Mouse (Mus musculus) heart, postnatal 0 days (tissue): Measurements from ENCODE around the gene Ppa1. TPM values are rescaled to one million over a fixed set of nuclear protein-coding genes. Genes with fewer than 3 reads are reported as not detected.

Experiments used
- ATAC-seq: fragments of 200-750 bp; cut with Nextera tagmentation; 2 replicates; pipeline ENCODE4 v1.8.0; 2017; ENCODE audit warnings: low read depth, moderate number of reproducible peaks, moderate library complexity; ENCODE audit not compliant: insufficient read depth
- DNase-seq: peaks from one replicate; pipeline ENCODE4 v3.0.0-alpha.2; 2016; ENCODE audit warnings: low spot score
- H3K27ac ChIP-seq: fragments of 300-500 bp; sonication (generic); 2 replicates; pipeline ENCODE4 v1.5.1; 2014; ENCODE audit warnings: low read depth, mild to moderate bottlenecking
- H3K27me3 ChIP-seq: fragments of 300-500 bp; sonication (generic); 2 replicates; pipeline ENCODE4 v1.6.1; 2014; ENCODE audit warnings: low read length, mixed read lengths; ENCODE audit not compliant: control insufficient read depth, insufficient read depth
- H3K36me3 ChIP-seq: fragments of 300-500 bp; sonication (generic); replicated peaks from 2 replicates; pipeline ENCODE4 v1.6.1; 2014; ENCODE audit warnings: low read length, mixed read lengths; ENCODE audit not compliant: control insufficient read depth, insufficient read depth
- H3K4me1 ChIP-seq: fragments of 300-500 bp; sonication (generic); 2 replicates; pipeline ENCODE4 v1.6.1; 2014; ENCODE audit warnings: antibody characterized with exemption; ENCODE audit not compliant: control insufficient read depth, insufficient read depth
- H3K4me2 ChIP-seq: fragments of 300-500 bp; sonication (generic); 2 replicates; pipeline ENCODE4 v1.6.1; 2014; ENCODE audit warnings: low read depth, mild to moderate bottlenecking, low read length, moderate library complexity
- H3K4me3 ChIP-seq: fragments of 300-500 bp; sonication (generic); 2 replicates; pipeline ENCODE4 v1.5.1; 2014; ENCODE audit warnings: low read depth, low read length
- H3K9ac ChIP-seq: fragments of 300-500 bp; sonication (generic); replicated peaks from 2 replicates; pipeline ENCODE4 v1.6.1; 2014; ENCODE audit warnings: low read depth, low read length, mixed read lengths
- H3K9me3 ChIP-seq: fragments of 300-500 bp; sonication (generic); replicated peaks from 2 replicates; pipeline ENCODE4 v1.6.1; 2016; ENCODE audit warnings: low read length; ENCODE audit not compliant: control insufficient read depth
- CTCF ChIP-seq: IDR thresholded peaks from 2 replicates; pipeline ENCODE4 v1.5.1; 2016; ENCODE audit warnings: antibody characterized with exemption, control low read depth, low read depth
- EP300 ChIP-seq: IDR thresholded peaks from 2 replicates; pipeline ENCODE4 v1.6.1; 2016; ENCODE audit warnings: antibody characterized with exemption, low read depth
- WGBS: fragments of 180-500 bp; shearing (Covaris S2); extraction: QIAGEN DNeasy Blood & Tissue Kit; methylation state at CpG from one replicate; pipeline ENCODE4 v1.1.7; 2014; 5-methylcytosine and 5-hydroxymethylcytosine counted together
- polyA plus RNA-seq: library from polyadenylated mRNA; unstranded; fragments of >200 nt; fragmentation: Nextera tagmentation; extraction: Ambion mirVana; gene quantifications from 2 replicates; pipeline ENCODE4 v1.2.1, GENCODE M21; 2015
- total RNA-seq: library from RNA; depleted of rRNA; stranded (reverse); fragments of >200 nt; gene quantifications from 2 replicates; pipeline ENCODE4 v1.2.3, GENCODE M21; 2014; ENCODE audit warnings: low replicate concordance

The Ppa1 gene
- total and polyA plus RNA-seq, 2 experiments from 2014 or later, result 35.5 to 53.0 TPM

DNA sequence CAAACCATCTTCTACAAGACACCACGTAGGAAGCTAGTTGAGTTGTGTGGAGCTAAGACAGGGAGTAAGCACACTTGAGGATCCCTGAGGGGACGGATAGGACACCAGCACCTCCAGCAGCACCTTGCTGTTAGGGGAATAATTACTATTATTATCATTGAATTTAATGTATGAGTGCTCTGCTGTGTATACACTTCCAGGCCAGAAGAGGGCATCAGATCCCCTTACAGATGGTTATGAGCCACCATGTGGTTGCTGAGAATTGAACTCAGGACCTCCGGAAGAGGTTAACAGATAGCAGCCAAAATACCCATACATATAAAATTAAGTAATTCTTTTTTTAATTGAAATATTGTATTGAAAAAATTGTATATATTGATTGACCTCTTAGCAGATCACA is 22.4 kb downstream of the Ppa1 start:
- H3K36me3 ChIP-seq, result peaks cover 57% of the 10 kb centered on the region
- H3K9me3 ChIP-seq, result no peaks in the 10 kb centered on the region
- H3K4me3 ChIP-seq, result no peak overlapping the region
- H3K27me3 ChIP-seq, result no peaks in the 10 kb centered on the region
- DNase-seq (no peak), ATAC-seq (no peak)
- 0 out of 2 replicates have a peak, but pooled peaks have one; percentile 11 for TF ChIP-seq CTCF
- TF ChIP-seq EP300, result no peak
- H3K4me1 ChIP-seq, result no peaks in the 10 kb centered on the region
- WGBS, result 96% methylated on average over 3 of the region's 3 CpGs
- no peak overlapping the region for H3K9ac ChIP-seq
- H3K27ac ChIP-seq, result no peak overlapping the region
- H3K4me2 ChIP-seq, result no peak overlapping the region

- Histone ChIP-seq H3K9me3 (no peaks in the 10 kb centered on the region), H3K9ac (no peak overlapping the region), H3K27me3 (no peaks in the 10 kb centered on the region), H3K4me3 (no peak overlapping the region), H3K27ac (no peak overlapping the region), H3K4me2 (no peak overlapping the region), H3K4me1 (peaks cover 8% of the 10 kb centered on the region; the same call in 1 of the 2 replicates), H3K36me3 (peaks cover 25% of the 10 kb centered on the region; the same call in 1 of the 2 replicates)
- ATAC-seq (no peak), DNase-seq (no peak)
- TF ChIP-seq CTCF (no peak), EP300 (no peak)
- 68% methylated on average over 3 of the region's 3 CpGs for WGBS
Observed at GRCm38 (mm10) chr10:61675935-61676334, 27.6 kb downstream of the Ppa1 start.

GRCm38 (mm10) chr10:61679545-61679944 is 31.2 kb downstream of the Ppa1 start:
- Histone ChIP-seq H3K27me3 (no peaks in the 10 kb centered on the region), H3K9me3 (no peaks in the 10 kb centered on the region), H3K4me2 (peak overlapping the region; percentile 75), H3K27ac (peak overlapping the region; percentile 91), H3K9ac (peak overlapping the region; percentile 97), H3K36me3 (0 out of 2 replicates have a peak, but pooled peaks cover 11% of the 10 kb centered on the region), H3K4me3 (peak overlapping the region; percentile 98), H3K4me1 (peaks cover 15% of the 10 kb centered on the region)
- TF ChIP-seq CTCF, result no peak
- no peak for TF ChIP-seq EP300
- ATAC-seq, result no peak
- no peak for DNase-seq
- 32% methylated on average over 9 of the region's 9 CpGs for WGBS

DNA sequence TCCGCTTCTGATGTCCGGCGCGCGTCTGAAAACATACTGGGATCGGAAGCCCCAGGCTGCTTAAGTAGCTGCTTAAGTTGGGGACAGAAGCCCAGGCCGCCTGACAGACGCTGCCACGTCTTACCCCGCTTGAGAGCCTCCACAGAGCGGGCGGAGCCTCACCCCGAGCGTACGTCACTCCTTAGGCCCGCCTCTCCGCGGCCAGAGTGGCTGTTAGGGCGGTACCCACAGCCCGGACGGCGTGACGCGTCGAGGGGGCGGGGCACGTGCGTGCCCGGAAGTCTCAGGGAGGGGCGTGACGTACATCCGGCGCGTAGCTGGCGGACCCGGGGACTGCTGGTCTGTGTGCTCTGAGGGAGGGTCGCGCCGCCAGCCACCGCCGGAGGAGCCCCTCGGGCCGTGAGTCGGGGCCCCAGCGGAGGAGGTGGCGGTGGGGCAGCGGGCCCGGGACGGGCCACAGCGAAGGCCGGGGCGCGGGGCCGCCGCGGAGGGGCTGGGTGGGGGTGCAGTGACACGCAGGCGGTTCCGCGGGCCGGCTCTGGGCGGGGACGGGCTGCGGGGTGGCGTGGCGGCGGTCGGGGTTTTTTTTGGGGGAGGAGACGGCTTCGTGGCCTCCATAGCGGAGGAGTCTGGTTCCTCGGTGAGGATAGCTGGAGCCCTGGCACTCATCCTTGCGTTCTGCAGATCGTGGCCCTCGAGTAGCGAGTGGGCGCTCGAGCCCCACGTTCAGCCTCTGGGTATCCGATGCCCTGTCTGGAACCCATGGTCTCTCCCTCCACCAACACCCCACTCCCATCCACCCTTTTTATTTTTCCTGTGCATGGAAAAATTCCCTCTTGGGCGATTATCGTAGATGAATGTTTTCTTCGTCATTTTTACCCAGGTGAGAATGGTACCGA is 31.9 kb downstream of the Ppa1 start, which contains the start of gene Sar1a:
Gene Sar1a (plus strand): TSS at position 285 of the 899 bp plus-strand sequence.
- TF ChIP-seq EP300 (no peak), CTCF (no peak)
- Histone ChIP-seq H3K27ac (peak within 1 kb of the TSS; percentile 91), H3K4me3 (peak within 1 kb of the TSS; percentile 98), H3K36me3 (peaks cover 14% of the 10 kb centered on the region), H3K9me3 (no peaks in the 10 kb centered on the region), H3K4me2 (peak within 1 kb of the TSS; percentile 95), H3K9ac (peak within 1 kb of the TSS; percentile 97), H3K4me1 (peaks cover 15% of the 10 kb centered on the region), H3K27me3 (no peaks in the 10 kb centered on the region)
- WGBS, result 1% methylated on average over 74 of the region's 84 CpGs
- peak; percentile 100 for ATAC-seq
- peak; percentile 95 for DNase-seq

- 53% methylated on average over 8 of the region's 8 CpGs for WGBS
Observed at GRCm38 (mm10) chr10:61689405-61689804, 41.1 kb downstream of the Ppa1 start.

More at GRCm38 (mm10) chr10:61689405-61689804, 41.1 kb downstream of the Ppa1 start:
- TF ChIP-seq CTCF (no peak), EP300 (no peak)
- no peaks in the 10 kb centered on the region for H3K9me3 ChIP-seq
- no peaks in the 10 kb centered on the region for H3K4me1 ChIP-seq
- H3K9ac ChIP-seq, result no peak overlapping the region
- no peaks in the 10 kb centered on the region for H3K27me3 ChIP-seq
- peak; percentile 39; the same call in 1 of the 2 replicates for ATAC-seq
- H3K36me3 ChIP-seq, result peaks cover 81% of the 10 kb centered on the region
- peak overlapping the region; percentile 35; the same call in 1 of the 2 replicates for H3K27ac ChIP-seq
- no peak for DNase-seq
- no peak overlapping the region for H3K4me3 ChIP-seq
- no peak overlapping the region for H3K4me2 ChIP-seq
